Mouse (Mus musculus): ENCODE results near the gene Narfl.

GRCm38 (mm10) chr17:25806507-25806906 is 32.9 kb downstream of the Narfl start:
- TF ChIP-seq POLR2A (IDR thresholded peaks at IDR 0.05; ENCODE audit: control insufficient read depth, low read depth, low read length) (no peak), CTCF (IDR thresholded peaks at IDR 0.05; ENCODE audit: control insufficient read depth, insufficient read depth, insufficient replicate concordance, low read depth, low read length) (no peak)

Measured in testis, adult 2 months (tissue).